Mouse (Mus musculus) urinary bladder, postnatal 10 days (tissue): ENCODE data around the gene Sh3bgrl3.

Experiments used
- DNase-seq: peaks from one replicate; pipeline ENCODE4 v3.0.0; 2022; ENCODE audit warnings: low spot score

Sh3bgrl3 gene

GRCm38 (mm10) chr4:134128983-134129362 lies 384 bp upstream of the Sh3bgrl3 start:
- no peak for DNase-seq

- DNase-seq: no peak
These were observed 796 bp downstream of the Sh3bgrl3 start for GRCm38 (mm10) chr4:134127793-134128192.

GRCm38 (mm10) chr4:134127121-134127455 lies 1.5 kb downstream of the Sh3bgrl3 start:
- no peak for DNase-seq

GRCm38 (mm10) chr4:134126300-134127120 lies 2.1 kb downstream of the Sh3bgrl3 start:
- no peak for DNase-seq

- no peak for DNase-seq
These were observed 3.1 kb downstream of the Sh3bgrl3 start for GRCm38 (mm10) chr4:134125383-134126060.

GRCm38 (mm10) chr4:134123680-134124551 lies 4.7 kb downstream of the Sh3bgrl3 start:
- no peak for DNase-seq

- DNase-seq: no peak
These were observed 5.4 kb downstream of the Sh3bgrl3 start for GRCm38 (mm10) chr4:134123147-134123546.

GRCm38 (mm10) chr4:134122281-134122680 lies 6.3 kb downstream of the Sh3bgrl3 start:
- DNase-seq: no peak

GRCm38 (mm10) chr4:134121571-134121970 lies 7.0 kb downstream of the Sh3bgrl3 start:
- no peak for DNase-seq

GRCm38 (mm10) chr4:134120916-134121315 lies 7.7 kb downstream of the Sh3bgrl3 start:
- DNase-seq: no peak

GRCm38 (mm10) chr4:134120192-134120805 lies 8.3 kb downstream of the Sh3bgrl3 start:
- no peak for DNase-seq

GRCm38 (mm10) chr4:134119644-134120043 lies 8.9 kb downstream of the Sh3bgrl3 start:
- DNase-seq: no peak

- DNase-seq: no peak
These were observed 9.5 kb downstream of the Sh3bgrl3 start for GRCm38 (mm10) chr4:134119042-134119441.

GRCm38 (mm10) chr4:134118126-134118800 lies 10.3 kb downstream of the Sh3bgrl3 start:
- no peak for DNase-seq

- DNase-seq: no peak
These were observed 11.6 kb downstream of the Sh3bgrl3 start for GRCm38 (mm10) chr4:134117012-134117411.

GRCm38 (mm10) chr4:134116501-134116900 lies 12.1 kb downstream of the Sh3bgrl3 start:
- no peak for DNase-seq

GRCm38 (mm10) chr4:134115215-134116144 lies 13.1 kb downstream of the Sh3bgrl3 start:
- DNase-seq: no peak

GRCm38 (mm10) chr4:134114038-134114437 lies 14.6 kb downstream of the Sh3bgrl3 start:
- no peak for DNase-seq

GRCm38 (mm10) chr4:134113356-134113994 lies 15.1 kb downstream of the Sh3bgrl3 start:
- no peak for DNase-seq

GRCm38 (mm10) chr4:134112403-134112802 lies 16.2 kb downstream of the Sh3bgrl3 start:
- no peak for DNase-seq
